Mouse (Mus musculus) erythroblast, embryonic 14.5 days (primary cell): ENCODE measurements around the gene Gm44511. TPM values are rescaled to one million over a fixed set of nuclear protein-coding genes. Genes with fewer than 3 reads are reported as not detected.

Experiments used
- H3K27me3 ChIP-seq: 2 replicates; pipeline ENCODE4 v1.6.1; 2012; ENCODE audit warnings: inconsistent platforms; ENCODE audit not compliant: control insufficient read depth
- H3K36me3 ChIP-seq: 2 replicates; pipeline ENCODE4 v1.6.1; 2012; ENCODE audit warnings: mild to moderate bottlenecking, inconsistent platforms; ENCODE audit not compliant: control insufficient read depth
- H3K4me1 ChIP-seq: 2 replicates; pipeline ENCODE4 v1.6.1; 2012; ENCODE audit warnings: inconsistent platforms; ENCODE audit not compliant: control insufficient read depth
- H3K4me3 ChIP-seq: replicated peaks from 2 replicates; pipeline ENCODE3; 2012; ENCODE audit warnings: moderate library complexity, mild to moderate bottlenecking, inconsistent platforms
- H3K9me3 ChIP-seq: 2 replicates; pipeline ENCODE4 v1.6.1; 2012; ENCODE audit warnings: low read length, inconsistent platforms, mixed read lengths; ENCODE audit not compliant: control insufficient read depth
- GATA1 ChIP-seq: IDR thresholded peaks from 2 replicates; pipeline ENCODE4 v1.6.1; 2012; ENCODE audit warnings: low read length, inconsistent platforms, mixed read lengths
- TAL1 ChIP-seq: IDR thresholded peaks from 3 replicates; pipeline ENCODE4 v1.6.1; 2012; ENCODE audit warnings: low read length, inconsistent platforms, mixed read lengths
- polyA plus RNA-seq: library from polyadenylated mRNA; stranded (reverse); fragments of >175 nt; gene quantifications from 2 replicates; pipeline ENCODE4 v1.2.3, GENCODE M21; 2012

The Gm44511 gene
- not detected in 2 replicates for polyA plus RNA-seq

GRCm38 (mm10) chr6:128826132-128826531 lies at the start of gene Gm44511, which contains the start of gene Klrb1b:
Gene Gm44511 (minus strand): TSS chr6:128826315.
Gene Klrb1b (minus strand): TSS chr6:128826331.
- no peaks in the 10 kb centered on the region for H3K9me3 ChIP-seq
- TF ChIP-seq GATA1 = no peak
- no peak for TF ChIP-seq TAL1
- no peaks in the 10 kb centered on the region for H3K36me3 ChIP-seq
- peaks cover 3% of the 10 kb centered on the region for H3K27me3 ChIP-seq
- H3K4me3 ChIP-seq = no peak within 1 kb of the TSS
- H3K4me1 ChIP-seq = no peaks in the 10 kb centered on the region

GRCm38 (mm10) chr6:128871910-128872610 lies 45.9 kb upstream of the Gm44511 start:
- Histone ChIP-seq H3K36me3 (no peaks in the 10 kb centered on the region), H3K4me3 (no peak overlapping the region), H3K27me3 (no peaks in the 10 kb centered on the region), H3K4me1 (no peaks in the 10 kb centered on the region), H3K9me3 (no peaks in the 10 kb centered on the region)
- TF ChIP-seq TAL1 (no peak), GATA1 (no peak)

GRCm38 (mm10) chr6:128868861-128869260 lies 42.7 kb upstream of the Gm44511 start:
- no peak for TF ChIP-seq TAL1
- TF ChIP-seq GATA1 = no peak
- no peaks in the 10 kb centered on the region for H3K4me1 ChIP-seq
- H3K27me3 ChIP-seq = no peaks in the 10 kb centered on the region
- no peak overlapping the region for H3K4me3 ChIP-seq
- no peaks in the 10 kb centered on the region for H3K9me3 ChIP-seq
- H3K36me3 ChIP-seq = no peaks in the 10 kb centered on the region

GRCm38 (mm10) chr6:128857976-128858375 lies 31.9 kb upstream of the Gm44511 start:
- TF ChIP-seq TAL1 (no peak), GATA1 (no peak)
- Histone ChIP-seq H3K27me3 (no peaks in the 10 kb centered on the region), H3K4me1 (no peaks in the 10 kb centered on the region), H3K36me3 (no peaks in the 10 kb centered on the region), H3K9me3 (no peaks in the 10 kb centered on the region), H3K4me3 (no peak overlapping the region)

GRCm38 (mm10) chr6:128856250-128856649 lies 30.1 kb upstream of the Gm44511 start:
- Histone ChIP-seq H3K36me3 (no peaks in the 10 kb centered on the region), H3K9me3 (no peaks in the 10 kb centered on the region), H3K4me3 (no peak overlapping the region), H3K4me1 (no peaks in the 10 kb centered on the region), H3K27me3 (no peaks in the 10 kb centered on the region)
- no peak for TF ChIP-seq TAL1

GRCm38 (mm10) chr6:128855477-128855876 lies 29.4 kb upstream of the Gm44511 start:
- Histone ChIP-seq H3K36me3 (no peaks in the 10 kb centered on the region), H3K9me3 (no peaks in the 10 kb centered on the region), H3K27me3 (no peaks in the 10 kb centered on the region), H3K4me3 (no peak overlapping the region), H3K4me1 (no peaks in the 10 kb centered on the region)
- TF ChIP-seq TAL1 (no peak), GATA1 (no peak)

- no peaks in the 10 kb centered on the region for H3K4me1 ChIP-seq
- no peaks in the 10 kb centered on the region for H3K9me3 ChIP-seq
- no peak overlapping the region for H3K4me3 ChIP-seq
- H3K36me3 ChIP-seq = no peaks in the 10 kb centered on the region
- no peaks in the 10 kb centered on the region for H3K27me3 ChIP-seq
- TF ChIP-seq TAL1 = no peak
- no peak for TF ChIP-seq GATA1
Measured at GRCm38 (mm10) chr6:128854895-128855294, 28.8 kb upstream of the Gm44511 start.

- no peak overlapping the region for H3K4me3 ChIP-seq
- H3K27me3 ChIP-seq = no peaks in the 10 kb centered on the region
- no peaks in the 10 kb centered on the region for H3K36me3 ChIP-seq
- no peaks in the 10 kb centered on the region for H3K9me3 ChIP-seq
- no peak for TF ChIP-seq GATA1
- TF ChIP-seq TAL1 = no peak
- no peaks in the 10 kb centered on the region for H3K4me1 ChIP-seq
Measured at GRCm38 (mm10) chr6:128854024-128854820, 28.1 kb upstream of the Gm44511 start.

GRCm38 (mm10) chr6:128852766-128853165 lies 26.7 kb upstream of the Gm44511 start:
- no peak overlapping the region for H3K4me3 ChIP-seq
- H3K9me3 ChIP-seq = no peaks in the 10 kb centered on the region
- no peaks in the 10 kb centered on the region for H3K27me3 ChIP-seq
- no peaks in the 10 kb centered on the region for H3K36me3 ChIP-seq
- H3K4me1 ChIP-seq = no peaks in the 10 kb centered on the region
- TF ChIP-seq GATA1 (no peak), TAL1 (no peak)
